Mouse (Mus musculus): ENCODE measurements at regions not wholly inside any gene's neighbourhood (a gene's known extent, or its start where the extent isn't known, plus 50 kb on each side); places are given as distances from the start of the nearest gene placed in this dataset.

DNA sequence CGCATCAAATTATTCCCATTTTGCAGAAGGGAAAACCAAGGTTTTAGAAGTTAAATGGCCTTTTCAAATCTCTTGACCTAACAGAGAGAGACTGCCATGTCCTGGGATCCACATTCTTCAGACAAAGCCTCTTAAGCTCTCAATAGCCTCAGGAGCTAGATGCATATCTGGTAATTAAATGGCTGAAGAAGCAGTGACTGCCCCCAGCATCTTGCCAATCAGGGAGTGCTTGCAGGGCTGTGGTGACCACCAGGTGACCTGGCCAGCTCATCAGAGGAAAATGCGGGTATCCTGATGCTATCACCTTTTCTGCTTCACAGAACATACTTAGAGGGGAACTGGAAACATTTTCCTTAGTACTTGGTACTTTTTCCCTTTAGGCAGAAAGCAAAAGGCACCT lies 227.2 kb downstream of the Wdr11 start:
- no peak for DNase-seq (ENCODE audit: low spot score)

GRCm38 (mm10) chr7:129819651-129820050 lies 228.0 kb downstream of the Wdr11 start:
- DNase-seq (ENCODE audit: low spot score) = no peak

DNA sequence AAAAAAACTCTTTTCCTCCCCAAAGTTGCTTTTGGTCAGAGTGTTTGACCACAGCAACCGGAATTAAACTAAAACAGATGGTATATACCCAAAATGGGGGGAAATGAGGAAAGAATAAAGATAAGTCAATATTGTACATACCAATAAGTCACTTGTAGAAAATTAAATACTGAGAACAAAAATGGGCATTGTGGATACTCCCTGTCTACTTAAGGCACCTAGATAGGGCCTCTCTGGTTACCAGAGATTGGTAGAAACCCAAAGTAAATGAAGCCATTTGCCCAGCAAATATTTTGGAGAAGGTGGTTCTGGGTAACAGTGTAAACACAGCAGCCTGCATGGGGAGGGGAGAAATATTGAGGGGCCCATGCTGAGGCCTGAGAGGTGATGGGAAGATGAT lies 237.3 kb downstream of the Wdr11 start:
- no peak for DNase-seq (ENCODE audit: low spot score)

DNA sequence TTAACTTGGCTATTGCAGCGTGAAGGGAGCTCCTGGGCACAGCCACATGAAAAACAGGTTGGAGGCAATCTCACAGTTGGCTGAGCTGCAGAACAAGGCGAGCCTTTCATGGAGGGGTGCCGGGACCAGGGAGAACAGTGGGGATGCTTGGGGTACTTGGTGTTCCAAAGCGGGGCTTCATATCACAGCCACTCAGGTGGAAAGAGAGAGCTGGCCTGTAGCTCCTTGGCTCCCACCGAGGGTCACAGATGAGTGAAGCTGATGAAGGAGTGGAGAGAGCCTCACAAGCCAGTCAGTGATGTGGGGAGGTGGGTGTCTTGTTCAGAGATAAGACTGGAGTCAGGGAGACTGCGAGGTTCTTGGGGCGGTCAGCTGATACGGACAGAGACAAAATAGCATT lies 241.2 kb downstream of the Wdr11 start:
- no peak for DNase-seq (ENCODE audit: low spot score)

DNA sequence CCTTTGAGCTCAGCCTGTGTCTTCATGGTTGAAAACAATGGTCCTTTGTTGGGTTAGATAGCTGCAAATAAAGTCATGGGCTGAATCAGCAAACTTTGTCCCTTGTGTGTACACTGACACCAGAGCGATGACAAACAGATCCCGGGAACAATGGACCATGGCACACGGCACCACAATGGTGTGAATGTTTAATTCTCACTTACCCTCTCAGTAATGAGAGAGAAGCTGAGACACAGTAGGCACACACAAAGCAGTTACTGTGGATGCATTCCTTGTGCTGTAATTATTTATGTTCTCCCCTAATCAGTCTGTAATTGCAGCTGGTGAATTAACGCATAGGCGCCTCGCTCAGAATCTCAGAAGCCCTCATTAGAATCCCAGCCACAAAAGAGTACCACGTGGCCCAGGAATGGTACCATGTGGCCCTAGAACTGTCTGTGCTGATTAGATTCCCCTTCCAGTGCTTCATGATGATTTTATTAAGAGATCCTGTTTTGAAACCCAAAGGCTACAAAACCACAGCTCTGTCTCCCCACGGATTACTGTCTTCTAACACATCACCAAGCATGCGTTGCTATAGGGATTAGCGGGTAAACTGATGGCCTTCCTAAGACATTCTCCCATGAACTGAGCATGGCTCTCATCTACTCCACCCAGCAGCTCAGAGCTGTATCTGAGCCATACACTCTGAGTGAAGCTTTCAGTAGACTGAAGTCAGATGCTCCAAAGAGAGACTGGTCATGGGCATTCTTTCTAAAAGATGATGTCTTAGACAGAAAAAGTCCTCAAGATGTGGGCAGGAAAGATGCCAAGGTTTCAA lies 250.8 kb downstream of the Wdr11 start:
- DNase-seq (ENCODE audit: low spot score) = no peak

GRCm38 (mm10) chr7:129847136-129847535 lies 255.5 kb downstream of the Wdr11 start:
- DNase-seq (ENCODE audit: low spot score) = peak; percentile 76

DNA sequence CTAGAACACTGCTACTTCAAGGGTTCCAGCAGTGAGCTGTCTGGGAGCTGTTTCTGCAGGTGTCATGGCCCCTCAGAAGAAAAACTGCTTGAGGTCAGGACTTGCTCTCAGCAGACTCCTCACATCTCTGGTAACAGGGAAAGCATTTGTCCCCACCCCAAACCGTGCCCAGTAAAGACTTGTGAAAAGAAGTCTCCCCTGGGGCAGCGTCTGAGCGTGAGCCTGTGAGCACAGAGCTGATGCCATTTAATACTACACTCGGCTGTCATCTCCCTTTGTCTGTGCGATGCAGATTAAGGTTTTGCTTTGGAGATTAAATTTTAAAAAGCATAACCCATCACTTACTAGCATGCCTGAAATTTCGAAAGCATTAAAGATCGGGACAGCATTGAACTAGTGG lies 261.9 kb downstream of the Wdr11 start:
- DNase-seq (ENCODE audit: low spot score) = no peak

DNA sequence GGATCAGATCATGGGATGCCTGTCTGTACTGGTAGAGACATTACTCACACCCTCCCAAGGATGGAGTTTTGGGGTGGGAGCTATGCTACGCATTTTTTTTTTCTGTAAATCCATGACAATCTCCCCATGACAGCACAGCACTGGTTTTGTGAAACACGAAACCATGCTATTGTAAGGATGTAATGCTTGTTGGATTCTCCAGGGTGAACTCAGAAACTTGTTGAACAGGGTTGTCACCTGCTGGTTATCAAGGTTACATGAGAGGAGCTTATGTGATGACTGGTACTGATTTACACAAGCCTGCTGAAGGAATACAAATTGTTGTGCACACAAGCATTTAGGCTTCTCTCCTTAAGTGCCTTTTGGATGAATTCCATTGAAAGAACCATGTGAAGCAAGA lies 263.3 kb downstream of the Wdr11 start:
- DNase-seq (ENCODE audit: low spot score) = no peak

GRCm38 (mm10) chr7:129862966-129863365 lies 271.3 kb downstream of the Wdr11 start:
- DNase-seq (ENCODE audit: low spot score) = no peak

DNA sequence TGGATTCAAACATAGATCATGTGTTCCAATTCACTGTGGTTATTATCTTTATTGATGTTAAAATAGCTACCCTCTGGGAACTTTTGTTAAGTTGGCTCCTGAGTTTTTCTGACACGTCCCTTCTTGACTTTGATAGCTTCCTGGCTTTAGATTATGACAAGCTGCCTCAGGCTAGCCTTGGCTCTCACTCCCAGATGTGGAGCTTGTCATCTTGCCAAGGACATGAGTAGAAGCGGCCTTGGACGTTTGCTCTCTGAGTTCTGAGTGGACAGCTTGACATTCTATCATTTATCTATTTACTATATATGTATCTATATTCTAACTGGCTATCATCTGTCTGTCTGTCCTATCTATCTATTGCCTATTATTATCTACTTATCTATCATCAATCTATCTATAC lies 273.9 kb downstream of the Wdr11 start:
- DNase-seq (ENCODE audit: low spot score) = no peak

GRCm38 (mm10) chr7:129872208-129872790 lies 280.6 kb downstream of the Wdr11 start:
- DNase-seq (ENCODE audit: low spot score) = no peak

GRCm38 (mm10) chr7:129876202-129876851 lies 284.7 kb downstream of the Wdr11 start:
- DNase-seq (ENCODE audit: low spot score) = peak; percentile 35

DNA sequence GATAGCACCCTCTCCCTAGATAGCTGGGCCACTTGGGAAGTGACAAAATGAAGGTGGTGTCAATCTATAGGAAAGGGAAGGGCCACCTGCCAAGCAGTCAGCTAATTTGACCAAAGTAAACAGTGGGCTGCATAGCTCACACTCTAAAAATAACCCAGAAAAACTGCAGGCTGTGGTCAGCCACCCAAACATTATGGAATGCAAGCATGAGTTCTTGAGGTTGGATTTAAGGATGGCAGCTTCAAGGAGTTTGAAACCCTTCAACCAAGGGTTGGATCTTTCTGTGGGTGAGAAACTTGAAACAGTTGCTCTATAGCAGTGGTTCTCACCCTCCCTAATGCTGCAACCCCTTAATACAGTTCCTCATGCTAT lies 285.2 kb downstream of the Wdr11 start:
- no peak for DNase-seq (ENCODE audit: low spot score)

- no peak for DNase-seq (ENCODE audit: low spot score)
These were observed 304.6 kb downstream of the Wdr11 start for GRCm38 (mm10) chr7:129896291-129896690.

DNA sequence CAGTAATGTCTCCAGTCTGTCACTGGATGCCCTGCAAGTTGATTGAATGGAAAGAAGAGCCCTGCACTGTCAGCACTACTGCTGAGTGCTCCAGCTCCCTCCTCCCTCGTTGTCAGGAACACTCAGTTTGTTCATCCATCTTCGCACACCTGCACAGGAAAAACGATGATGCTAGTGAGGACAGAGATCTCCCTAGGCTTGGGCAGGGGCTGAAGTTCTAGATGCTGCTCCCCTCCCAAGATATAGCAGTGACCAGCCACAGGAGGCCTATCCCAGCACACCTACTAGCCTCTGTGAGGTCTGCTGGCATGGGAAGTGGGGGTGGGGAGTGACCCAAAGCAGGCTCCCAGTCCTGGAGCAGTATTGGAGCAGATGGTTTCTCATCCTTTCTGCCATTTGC lies 305.8 kb downstream of the Wdr11 start:
- no peak for DNase-seq (ENCODE audit: low spot score)

- DNase-seq (ENCODE audit: low spot score) = no peak
These were observed 310.6 kb downstream of the Wdr11 start for GRCm38 (mm10) chr7:129902256-129902655.

GRCm38 (mm10) chr7:129903126-129903525 lies 311.5 kb downstream of the Wdr11 start:
- no peak for DNase-seq (ENCODE audit: low spot score)

DNA sequence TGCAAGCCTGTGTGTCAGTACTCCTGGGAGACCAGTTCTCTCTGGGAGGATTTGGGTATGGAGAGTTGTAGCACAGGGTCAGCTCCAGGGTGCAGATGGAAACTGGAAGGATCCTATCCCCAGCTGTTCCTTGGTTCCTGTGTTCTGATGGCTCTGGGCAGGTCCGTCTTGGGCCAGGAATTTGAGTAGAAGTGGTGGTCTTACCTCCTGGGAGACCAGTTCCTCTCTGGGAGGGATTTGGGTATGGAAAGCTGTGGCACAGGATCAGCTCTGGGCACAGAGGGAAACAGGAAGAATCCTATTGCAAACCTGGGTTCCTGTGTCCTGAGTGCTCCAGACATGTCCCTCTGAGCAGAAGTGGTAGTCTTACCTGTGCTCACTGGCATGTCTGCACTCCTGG lies 314.5 kb downstream of the Wdr11 start:
- DNase-seq (ENCODE audit: low spot score) = no peak

DNA sequence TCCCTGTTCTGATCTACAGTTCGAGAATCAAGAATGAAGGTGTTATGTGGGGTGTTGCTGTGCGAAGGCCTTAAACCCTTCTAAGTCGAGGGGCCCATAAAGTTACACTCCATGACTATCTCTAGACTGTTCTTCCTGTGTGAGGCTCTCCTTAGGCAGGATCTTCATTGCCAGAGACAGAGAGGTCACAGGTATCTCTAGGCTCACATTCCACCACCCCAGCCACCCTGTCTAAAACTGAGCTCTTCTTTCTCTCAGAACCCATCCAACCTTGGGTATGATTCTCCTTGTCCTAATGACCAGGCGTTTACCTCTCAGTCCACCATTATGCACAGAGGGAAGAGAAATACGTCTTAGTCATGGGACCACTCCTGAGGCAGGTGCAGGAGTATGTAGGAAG lies 317.2 kb downstream of the Wdr11 start:
- no peak for DNase-seq (ENCODE audit: low spot score)

DNA sequence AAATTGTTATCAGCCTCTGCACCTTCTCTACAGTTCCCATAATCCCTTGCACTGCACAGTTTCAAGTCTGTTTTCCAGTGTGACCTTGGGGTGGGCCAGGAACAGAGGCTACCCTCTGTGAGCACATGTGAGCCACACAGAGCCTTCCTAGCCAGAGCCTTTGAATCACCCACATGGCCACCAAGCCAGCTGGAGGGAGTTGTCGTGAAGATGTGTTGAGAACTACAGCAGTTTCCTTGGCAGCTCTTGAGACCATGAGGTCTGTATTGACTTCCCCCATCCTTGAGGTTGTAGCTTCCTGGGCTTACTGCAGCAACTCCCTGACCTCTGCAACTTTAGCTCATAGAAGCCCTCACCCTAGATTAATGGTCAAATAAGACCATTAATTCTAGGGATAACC lies 318.1 kb downstream of the Wdr11 start:
- no peak for DNase-seq (ENCODE audit: low spot score)

GRCm38 (mm10) chr7:129910826-129911225 lies 319.2 kb downstream of the Wdr11 start:
- no peak for DNase-seq (ENCODE audit: low spot score)

- DNase-seq (ENCODE audit: low spot score) = no peak
These were observed 323.2 kb downstream of the Wdr11 start for GRCm38 (mm10) chr7:129914871-129915270.

Measured in lung, postnatal 25 days (tissue).